8 mouse cellular contexts compared by ENCODE assay signal in the genomic region with DNA sequence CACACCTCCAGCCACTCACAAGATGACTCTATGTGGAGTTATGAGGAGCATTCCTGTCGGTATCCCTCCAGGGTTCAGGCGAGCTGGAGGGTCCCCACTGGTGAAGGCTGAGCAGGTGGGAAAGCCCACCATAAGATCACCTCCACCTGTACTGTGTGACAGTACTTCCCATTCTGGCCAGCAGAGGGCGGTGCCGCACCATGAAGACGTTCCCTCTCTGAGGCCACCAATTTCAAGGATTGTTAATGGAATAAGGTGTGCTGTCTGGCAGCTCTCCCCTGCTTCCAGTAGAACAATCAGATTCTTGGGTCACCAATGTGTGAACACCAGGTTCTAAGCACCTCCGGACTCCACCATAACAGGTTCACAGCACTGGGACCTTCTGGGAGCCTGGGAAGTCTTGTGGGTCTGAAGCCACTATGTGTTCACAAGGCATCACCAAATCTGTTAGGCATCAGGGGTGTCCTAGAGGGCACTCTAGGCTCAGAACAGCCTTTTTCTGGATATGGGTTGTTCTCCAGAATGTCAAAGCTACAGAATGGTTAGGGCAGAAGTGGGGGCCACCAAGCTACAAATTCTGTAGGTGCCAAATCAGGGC. TPM values are rescaled to one million over a fixed set of nuclear protein-coding genes. Genes with fewer than 3 reads are reported as not detected.
DNase-seq lines count a peak whose midpoint lies in the region; ATAC-seq and TF ChIP-seq lines count a peak whose summit lies in the region.

No protein-coding gene starts in this region.

- 0 out of 2 replicates have a peak, but pooled peaks have one; percentile 8 for ATAC-seq in heart, embryonic 15.5 days (replicated peaks; ENCODE audit: insufficient number of reproducible peaks, insufficient read depth, low FRiP score, low read depth)
- ATAC-seq in liver, embryonic 13.5 days (ENCODE audit: low read depth), result 0 out of 2 replicates have a peak, but pooled peaks have one; percentile 31
- peak; percentile 74 for ATAC-seq in neural tube, embryonic 13.5 days (ENCODE audit: low read depth)

- no peak overlapping the region for H3K27ac ChIP-seq in embryonic fibroblast, embryonic 13.5 days (ENCODE audit: insufficient read depth, low read length)
- H3K27ac ChIP-seq in heart, embryonic 15.5 days, result no peak overlapping the region
- no peak overlapping the region for H3K27ac ChIP-seq in liver, embryonic 13.5 days
- no peak overlapping the region for H3K27ac ChIP-seq in neural tube, embryonic 13.5 days (replicated peaks)

- H3K9me3 ChIP-seq in heart, embryonic 15.5 days (replicated peaks), result no peaks in the 10 kb centered on the region
- no peaks in the 10 kb centered on the region for H3K9me3 ChIP-seq in liver, embryonic 13.5 days (replicated peaks)
- no peaks in the 10 kb centered on the region for H3K9me3 ChIP-seq in neural tube, embryonic 13.5 days

- peaks cover 9% of the 10 kb centered on the region for H3K4me1 ChIP-seq in embryonic fibroblast, embryonic 13.5 days (ENCODE audit: control insufficient read depth, insufficient read depth, low read length)
- peaks cover 22% of the 10 kb centered on the region for H3K4me1 ChIP-seq in heart, embryonic 15.5 days (replicated peaks)
- H3K4me1 ChIP-seq in liver, embryonic 13.5 days (replicated peaks), result no peaks in the 10 kb centered on the region; the same call in 1 of the 2 replicates
- H3K4me1 ChIP-seq in neural tube, embryonic 13.5 days (replicated peaks), result peaks cover 16% of the 10 kb centered on the region

- TF ChIP-seq CTCF in embryonic fibroblast, embryonic 13.5 days (IDR thresholded peaks at IDR 0.05; ENCODE audit: borderline replicate concordance, insufficient read depth, low read length), result peak; percentile 99

- no peak for TF ChIP-seq POLR2A in embryonic fibroblast, embryonic 13.5 days (IDR thresholded peaks at IDR 0.05; ENCODE audit: low read depth, low read length)

- no peaks in the 10 kb centered on the region for H3K27me3 ChIP-seq in heart, embryonic 15.5 days
- peaks cover 53% of the 10 kb centered on the region for H3K27me3 ChIP-seq in liver, embryonic 13.5 days
- H3K27me3 ChIP-seq in neural tube, embryonic 13.5 days, result peaks cover 61% of the 10 kb centered on the region

- no peak overlapping the region for H3K9ac ChIP-seq in heart, embryonic 15.5 days
- H3K9ac ChIP-seq in liver, embryonic 13.5 days, result no peak overlapping the region
- H3K9ac ChIP-seq in neural tube, embryonic 13.5 days, result no peak overlapping the region

- no peak overlapping the region for H3K4me3 ChIP-seq in embryonic fibroblast, embryonic 13.5 days (ENCODE audit: insufficient read depth, low read length)
- no peak overlapping the region for H3K4me3 ChIP-seq in heart, embryonic 15.5 days
- no peak overlapping the region for H3K4me3 ChIP-seq in liver, embryonic 13.5 days (replicated peaks)
- no peak overlapping the region for H3K4me3 ChIP-seq in neural tube, embryonic 13.5 days

- H3K36me3 ChIP-seq in heart, embryonic 15.5 days, result no peaks in the 10 kb centered on the region
- H3K36me3 ChIP-seq in liver, embryonic 13.5 days, result no peaks in the 10 kb centered on the region
- H3K36me3 ChIP-seq in neural tube, embryonic 13.5 days, result no peaks in the 10 kb centered on the region

- peak; percentile 69 to 70 for DNase-seq in CD8-positive naive resting alpha-beta T cell, adult 2 months (ENCODE audit: low read depth in 2 of 2, low spot score in 2 of 2)
- DNase-seq in brain, adult 2 months (ENCODE audit: low read depth, low spot score), result peak; percentile 80
- peak; percentile 82 for DNase-seq in kidney, postnatal 14 days
- DNase-seq in liver, embryonic 13.5 days, result peak; percentile 46
- DNase-seq in testis, postnatal 10 days (ENCODE audit: low spot score), result peak; percentile 94

- no peak overlapping the region for H3K4me2 ChIP-seq in heart, embryonic 15.5 days
- H3K4me2 ChIP-seq in liver, embryonic 13.5 days, result no peak overlapping the region
- H3K4me2 ChIP-seq in neural tube, embryonic 13.5 days, result no peak overlapping the region

- WGBS in heart, embryonic 15.5 days, result 2% methylated on average over 6 of the region's 6 CpGs
- WGBS in liver, embryonic 13.5 days (ENCODE audit: insufficient replicate concordance), result 2% methylated on average over 6 of the region's 6 CpGs
- WGBS in neural tube, embryonic 13.5 days, result 5% methylated on average over 6 of the region's 6 CpGs

RNA-seq across cellular contexts. Expression of gene Atoh8, which starts 49.4 kb away (rescaled TPM):
- 14.0 and 16.2 TPM in 2 replicates for polyA plus RNA-seq in embryonic fibroblast, embryonic 13.5 days (2011; ENCODE audit: insufficient read length, low read depth, missing spikeins)
- 14.0 and 17.4 TPM in 2 replicates for polyA plus RNA-seq in heart, embryonic 15.5 days (2015; fragmentation: Nextera tagmentation; extraction: Ambion mirVana)
- polyA plus RNA-seq in liver, embryonic 13.5 days (2015; fragmentation: Nextera tagmentation; extraction: Ambion mirVana), result 0.86 and 1.1 TPM in 2 replicates
- polyA plus RNA-seq in neural tube, embryonic 13.5 days (2015; fragmentation: Nextera tagmentation; extraction: Ambion mirVana), result 3.9 and 4.7 TPM in 2 replicates

Comparison
In these comparisons a context has a peak if more than half of its experiments do, and no peak if none do; other contexts are left out.
1. ATAC-seq: peak in every context shown above with its lines; median percentile 74 in neural tube, embryonic 13.5 days; 31 in liver, embryonic 13.5 days; 8 in heart, embryonic 15.5 days.